Mouse (Mus musculus): ENCODE results near the gene Smc6.

DNA sequence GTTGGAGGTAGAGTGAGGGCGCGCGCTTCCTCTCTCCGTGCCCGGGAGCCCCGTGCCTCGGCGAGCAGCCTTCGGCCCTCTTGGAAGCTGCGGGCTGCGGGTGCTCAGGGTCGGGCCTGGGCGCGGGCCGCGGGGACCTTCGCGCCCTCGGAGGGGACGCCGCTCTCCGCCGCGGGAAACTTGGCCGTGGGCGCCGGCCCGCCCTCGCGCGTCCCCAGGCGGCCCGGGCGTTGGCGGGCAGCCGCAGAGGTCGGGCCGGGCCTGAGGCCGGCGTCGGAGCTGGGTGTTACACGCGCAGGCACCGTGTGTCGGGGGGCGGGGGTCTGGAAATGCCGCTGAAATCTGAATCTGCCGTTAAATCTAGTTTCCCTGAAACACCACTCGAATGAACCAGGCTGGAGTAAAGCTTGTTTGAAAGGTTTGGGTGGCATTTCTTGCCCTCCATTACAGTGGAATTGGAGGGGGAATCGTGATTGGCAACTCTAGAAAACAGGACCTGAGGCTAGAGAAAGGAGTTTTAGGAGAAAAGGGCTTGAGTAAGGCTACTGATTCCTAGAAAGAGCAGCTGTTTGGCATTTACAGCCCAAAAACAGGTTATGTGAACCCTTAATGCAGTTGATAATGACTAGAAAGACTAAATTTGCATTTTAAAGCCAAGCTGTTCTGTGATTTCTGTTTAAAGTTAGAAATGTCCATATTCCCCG, 748 bp downstream of the Smc6 start:
- no peak for TF ChIP-seq POLR2A (IDR thresholded peaks at IDR 0.05; ENCODE audit: borderline replicate concordance, extremely low read depth, insufficient read depth, insufficient read length, poor library complexity, severe bottlenecking)
- TF ChIP-seq CTCF (IDR thresholded peaks at IDR 0.05; ENCODE audit: borderline replicate concordance, extremely low read depth, insufficient read depth, insufficient read length) = no peak

Measured in brain, embryonic 14.5 days (tissue).